Mouse (Mus musculus): ENCODE data around the gene Smarcad1.

DNA sequence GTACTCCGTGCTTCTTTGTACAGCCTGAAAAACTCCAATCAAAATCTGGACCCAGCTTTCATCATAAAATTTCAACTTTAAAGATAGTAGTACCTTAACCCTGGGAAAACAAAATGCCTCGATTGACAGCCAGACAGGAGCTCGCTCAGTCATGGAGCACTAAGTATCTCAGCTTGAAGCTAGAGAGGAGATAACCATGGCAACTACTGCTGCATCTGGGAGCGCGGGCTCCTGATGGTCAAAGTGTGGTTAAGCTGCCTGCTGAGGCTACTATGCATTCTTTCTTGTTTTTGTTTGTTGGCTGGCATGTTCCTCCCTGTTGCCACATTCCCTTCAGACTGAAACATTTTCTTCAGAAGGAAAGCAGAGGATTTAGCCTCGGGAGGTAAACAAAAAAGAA is 90.0 kb downstream of the Smarcad1 start:
- TF ChIP-seq CTCF (IDR thresholded peaks at IDR 0.05; ENCODE audit: insufficient read depth, low read depth, low read length) (no peak), POLR2A (IDR thresholded peaks at IDR 0.05; ENCODE audit: insufficient read depth, low read depth, low read length) (no peak)
